Mouse (Mus musculus) lung, adult 2 months (tissue): ENCODE measurements around the gene Rpl27.

Experiments used
- CTCF ChIP-seq: fragments of 200-500 bp; IDR thresholded peaks from 2 replicates; pipeline ENCODE4 v1.5.1; 2011; ENCODE audit warnings: mild to moderate bottlenecking, low read length, control low read depth; ENCODE audit not compliant: insufficient read depth
- POLR2A ChIP-seq: fragments of 200-500 bp; IDR thresholded peaks from 2 replicates; pipeline ENCODE4 v1.6.1; 2011; ENCODE audit warnings: low read depth, mild to moderate bottlenecking, control low read depth, low read length, borderline replicate concordance; ENCODE audit errors: extremely low read depth

DNA sequence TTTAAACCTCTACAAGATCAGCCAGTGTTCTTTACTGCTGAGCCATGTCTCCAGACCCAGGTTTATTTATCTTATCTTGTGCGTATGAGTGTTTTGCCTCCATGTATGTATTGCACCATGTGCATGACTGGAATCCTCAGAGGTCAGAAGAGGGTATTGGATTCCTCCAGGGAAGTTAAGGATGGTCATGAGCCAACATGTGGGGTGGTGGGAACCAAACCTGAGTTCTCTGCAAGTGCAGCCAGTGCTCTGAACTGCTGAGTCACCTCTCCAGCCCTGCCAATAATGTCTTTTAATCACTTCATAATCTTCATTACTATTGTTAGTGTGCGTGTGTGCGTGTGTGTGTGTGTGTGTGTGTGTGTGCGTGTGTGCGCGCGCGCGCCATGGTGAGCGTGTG, 9.4 kb downstream of the Rpl27 start:
- TF ChIP-seq POLR2A (no peak), CTCF (no peak)
